Mouse (Mus musculus): ENCODE measurements around the gene Trmt2a.
A peak's percentile ranks its signal among the peaks of the same experiment; 100 is the strongest.

DNA sequence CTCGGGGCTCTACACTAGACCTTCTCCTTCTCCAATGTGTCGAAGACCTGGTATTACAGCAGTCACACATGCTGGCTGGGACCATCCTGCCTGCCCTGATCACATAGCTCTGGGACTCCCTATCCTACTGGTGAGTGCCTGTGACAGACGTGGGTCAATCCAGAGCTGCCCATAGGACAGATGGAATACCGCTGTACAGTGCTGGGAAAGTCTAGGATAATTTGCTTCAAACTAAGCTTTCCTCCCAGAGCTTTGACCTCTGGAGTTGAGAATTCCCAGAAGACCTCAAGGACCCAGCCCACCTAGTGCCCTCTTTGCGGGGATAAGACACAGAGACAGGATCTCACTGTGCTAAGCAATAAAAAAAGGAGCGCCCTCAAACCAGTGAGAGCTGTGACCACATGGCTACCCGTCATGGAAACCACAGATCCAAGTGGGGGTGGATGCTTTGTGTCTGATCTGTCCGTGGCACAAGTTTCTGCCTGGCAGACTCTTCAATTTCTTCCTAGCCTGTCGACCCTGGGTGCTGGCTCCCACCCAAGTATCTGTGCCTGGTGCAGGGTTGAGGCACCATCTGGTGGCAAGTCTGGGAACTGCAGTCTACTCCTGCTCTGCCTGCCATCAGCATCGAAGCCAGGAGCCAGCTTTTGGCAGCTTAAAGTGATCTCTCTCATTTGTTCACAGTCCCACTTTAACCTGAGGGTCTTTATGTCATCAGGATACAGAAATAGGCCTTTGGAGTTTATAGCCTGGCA lies 36.9 kb upstream of the Trmt2a start:
- peak; percentile 97 for TF ChIP-seq CTCF (IDR thresholded peaks at IDR 0.05; ENCODE audit: insufficient read depth, low read length)
- no peak for TF ChIP-seq POLR2A (IDR thresholded peaks at IDR 0.05; ENCODE audit: borderline replicate concordance, extremely low read depth, low read depth, low read length)

Measured in lung, adult 2 months (tissue).